Mouse (Mus musculus): ENCODE data around the gene Ptprz1. TPM values are rescaled to one million over a fixed set of nuclear protein-coding genes. Genes with fewer than 3 reads are reported as not detected.

Ptprz1 gene
- 69.8 and 74.3 TPM in 2 replicates for polyA plus RNA-seq (2015; fragmentation: Nextera tagmentation; extraction: Ambion mirVana)

DNA sequence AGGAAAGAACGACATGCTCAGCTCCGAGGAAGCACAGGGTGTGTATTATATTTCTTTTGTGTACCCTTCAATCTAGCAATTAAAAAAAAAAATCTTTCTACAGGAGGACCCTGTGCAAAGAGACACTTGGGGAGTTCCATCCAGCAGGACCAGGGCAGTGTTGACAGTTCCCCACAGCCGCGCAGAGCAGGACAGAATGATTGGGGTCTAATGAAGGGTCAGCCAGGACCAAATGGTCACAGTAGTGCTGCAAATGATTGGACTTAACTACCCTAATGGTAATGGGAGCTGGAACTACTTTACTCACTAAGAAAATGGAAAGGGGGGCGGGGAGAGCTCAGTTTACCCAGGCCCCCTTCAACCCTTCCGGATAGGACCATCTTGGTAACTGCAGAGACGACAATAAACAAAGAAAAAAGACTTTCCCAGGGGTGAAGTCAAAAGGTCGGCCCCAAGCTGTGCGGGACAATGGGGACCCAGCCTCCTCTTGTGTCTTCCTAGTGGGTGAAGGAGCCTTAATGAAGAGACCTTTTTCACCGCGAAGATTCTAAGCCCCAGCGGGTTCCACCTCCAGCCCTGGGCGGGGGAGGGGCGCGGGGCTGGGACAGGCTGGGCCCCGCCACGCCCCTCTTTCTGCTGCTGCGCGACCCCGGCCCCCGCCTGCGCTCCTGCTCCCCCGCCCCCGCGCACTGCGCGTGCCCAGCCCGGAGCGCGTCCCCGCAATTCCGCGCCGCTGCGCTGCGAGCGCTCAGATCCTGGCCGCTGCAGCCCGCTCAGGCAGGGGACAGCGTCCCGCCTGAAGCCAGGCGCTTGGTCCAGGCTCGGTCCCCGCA, at the start of gene Ptprz1:
Gene Ptprz1 (plus strand): TSS at position 722 of the 833 bp plus-strand sequence.
- Histone ChIP-seq H3K4me2 (peak within 1 kb of the TSS; percentile 95), H3K9me3 (no peaks in the 10 kb centered on the region), H3K9ac (peak within 1 kb of the TSS; percentile 72), H3K4me1 (peaks cover 20% of the 10 kb centered on the region), H3K4me3 (peak within 1 kb of the TSS; percentile 82), H3K27me3 (replicated peaks) (no peaks in the 10 kb centered on the region), H3K27ac (peak within 1 kb of the TSS; percentile 78), H3K36me3 (replicated peaks) (no peaks in the 10 kb centered on the region)
- ATAC-seq (replicated peaks), result peak; percentile 93
- WGBS, result under 1% methylated on average over 40 of the region's 44 CpGs

DNA sequence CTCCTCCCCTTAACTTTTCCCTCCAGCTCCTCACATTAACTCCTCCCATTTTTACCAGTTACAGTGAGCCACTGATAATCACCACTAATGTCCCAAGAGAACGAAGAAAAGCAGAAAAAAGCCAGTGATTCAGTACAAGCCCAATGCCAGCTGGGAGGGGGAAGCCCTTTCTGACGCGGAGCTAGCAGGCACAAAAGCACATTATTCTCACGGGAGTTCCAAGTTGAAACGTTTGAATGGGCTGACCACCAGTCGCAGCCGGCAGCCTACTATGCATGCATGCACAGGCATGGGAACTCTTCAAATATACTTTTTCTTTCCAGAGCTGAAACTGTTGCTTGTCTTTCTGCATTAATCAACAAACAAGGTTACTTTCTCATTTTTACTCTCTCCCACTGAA, 41.7 kb upstream of the Ptprz1 start:
- 8% methylated on average over 7 of the region's 7 CpGs for whole genome bisulfite sequencing
- no peaks in the 10 kb centered on the region for H3K27me3 ChIP-seq (replicated peaks)
- ATAC-seq (replicated peaks), result peak; percentile 77
- peaks cover 13% of the 10 kb centered on the region for H3K4me1 ChIP-seq
- H3K4me2 ChIP-seq, result peak overlapping the region; percentile 13
- no peaks in the 10 kb centered on the region for H3K9me3 ChIP-seq
- H3K4me3 ChIP-seq, result no peak overlapping the region
- H3K9ac ChIP-seq, result no peak overlapping the region
- H3K27ac ChIP-seq, result peak overlapping the region; percentile 66
- H3K36me3 ChIP-seq (replicated peaks), result no peaks in the 10 kb centered on the region

DNA sequence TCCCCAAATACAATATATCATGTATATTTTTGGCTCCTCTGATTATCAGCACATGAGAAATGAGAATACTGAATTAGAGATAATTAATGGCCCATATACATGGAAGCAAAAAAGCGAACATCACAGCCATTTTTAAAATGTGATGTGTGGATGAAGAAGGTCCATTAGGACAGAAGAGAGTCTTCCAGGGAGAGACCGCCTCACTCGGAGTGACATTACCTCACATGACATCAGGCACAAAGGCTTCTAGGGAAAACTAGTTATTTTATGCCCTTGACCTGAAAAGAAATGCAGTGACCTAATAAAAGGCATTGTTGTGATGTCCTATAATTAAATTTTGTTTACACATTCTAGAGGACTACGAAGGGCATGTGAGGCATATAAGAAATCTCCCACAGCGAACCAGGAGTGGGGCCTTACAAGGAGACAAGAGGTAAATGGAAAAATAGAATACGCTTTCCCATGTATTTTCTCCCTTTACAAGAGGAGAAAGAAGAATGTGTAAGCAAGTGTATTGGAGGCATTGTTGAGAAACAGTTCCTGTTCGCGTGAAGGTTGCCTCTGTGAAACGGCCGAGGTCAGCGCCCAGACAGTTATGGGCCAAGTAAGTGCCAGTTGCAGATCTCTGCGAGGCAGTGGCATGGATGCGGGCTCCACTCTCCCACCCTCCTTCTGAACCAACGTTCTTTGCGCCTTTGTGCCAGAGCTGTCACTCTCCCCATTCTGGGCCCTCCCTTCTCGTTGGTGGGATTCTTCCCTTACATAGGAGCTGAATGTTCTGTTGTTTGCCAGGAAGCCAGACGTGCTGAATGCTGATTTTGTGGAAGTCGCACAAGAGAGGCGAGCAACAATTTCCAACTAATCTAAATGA, 41.0 kb upstream of the Ptprz1 start:
- peak; percentile 93 for ATAC-seq (replicated peaks)
- no peak overlapping the region for H3K9ac ChIP-seq
- no peaks in the 10 kb centered on the region for H3K9me3 ChIP-seq
- H3K36me3 ChIP-seq (replicated peaks), result no peaks in the 10 kb centered on the region
- peaks cover 13% of the 10 kb centered on the region for H3K4me1 ChIP-seq
- no peak overlapping the region for H3K4me3 ChIP-seq
- peak overlapping the region; percentile 27 for H3K4me2 ChIP-seq
- 35% methylated on average over 19 of the region's 19 CpGs for WGBS
- no peaks in the 10 kb centered on the region for H3K27me3 ChIP-seq (replicated peaks)
- peak overlapping the region; percentile 66 for H3K27ac ChIP-seq

DNA sequence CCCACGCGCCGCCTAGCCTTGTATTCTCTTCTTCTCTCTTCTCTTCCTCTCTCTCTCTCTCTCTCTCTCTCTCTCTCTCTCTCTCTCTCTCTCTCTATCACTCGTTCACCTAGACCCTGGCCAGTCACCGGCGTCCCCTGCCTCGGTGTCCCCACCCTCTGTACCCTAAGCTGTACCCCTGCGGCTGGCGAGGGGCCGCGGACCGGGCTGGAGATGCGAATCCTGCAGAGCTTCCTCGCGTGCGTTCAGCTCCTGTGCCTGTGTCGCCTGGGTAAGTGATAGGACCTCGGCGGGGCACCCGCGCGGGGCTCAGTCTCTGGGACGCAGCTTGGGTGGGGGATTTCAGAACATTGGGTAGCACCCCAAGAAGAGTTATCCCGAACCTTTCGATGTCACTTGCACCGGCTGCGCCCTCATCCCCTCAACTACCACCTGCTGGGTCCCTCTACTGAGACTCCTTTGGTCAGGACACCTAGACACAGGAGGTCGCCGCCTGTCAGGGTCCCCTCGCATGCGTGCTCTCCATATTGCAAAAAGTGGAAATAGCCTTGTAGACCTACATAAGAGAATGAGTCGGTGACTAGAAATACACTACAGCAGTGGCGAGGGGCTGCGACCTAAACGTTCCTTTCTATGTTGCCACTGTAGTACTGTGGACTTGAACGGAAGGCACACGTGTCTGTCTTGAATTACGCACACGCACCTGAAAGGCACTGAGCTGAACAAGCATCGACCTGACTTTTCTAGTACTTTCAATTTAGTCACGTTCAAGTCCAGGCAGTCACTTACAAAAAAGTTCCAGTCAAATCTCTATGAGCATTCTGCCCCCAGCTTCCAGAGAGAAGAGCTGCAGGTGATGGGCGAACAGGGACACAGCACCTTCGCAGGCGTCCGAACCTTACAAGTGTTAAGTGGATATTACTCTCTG, 576 bp downstream of the Ptprz1 start:
- under 1% methylated on average over 45 of the region's 45 CpGs for WGBS
- ATAC-seq (replicated peaks), result peak; percentile 86

DNA sequence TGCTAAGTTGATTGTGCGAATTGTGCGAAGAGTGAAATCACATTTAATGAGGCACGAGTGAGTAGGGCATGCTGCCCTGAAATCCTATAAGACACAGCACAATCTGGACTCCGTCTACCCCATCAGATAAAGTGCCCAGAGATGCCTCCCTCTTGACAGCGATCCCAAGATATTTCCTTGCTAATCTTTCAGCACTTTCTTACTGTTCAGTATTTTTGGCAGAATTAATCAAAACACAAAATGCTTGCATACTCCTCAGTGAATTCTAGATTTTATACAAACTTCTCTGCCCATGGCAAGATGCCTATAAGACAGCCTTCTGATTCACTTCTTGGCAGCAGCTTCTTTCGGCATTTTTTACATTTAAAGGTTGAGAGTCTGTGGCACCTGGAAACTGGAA, 12.7 kb downstream of the Ptprz1 start:
- Histone ChIP-seq H3K36me3 (replicated peaks) (no peaks in the 10 kb centered on the region), H3K27me3 (replicated peaks) (no peaks in the 10 kb centered on the region), H3K4me3 (no peak overlapping the region), H3K27ac (no peak overlapping the region), H3K9ac (no peak overlapping the region), H3K4me2 (no peak overlapping the region), H3K9me3 (no peaks in the 10 kb centered on the region), H3K4me1 (no peaks in the 10 kb centered on the region)
- 87% methylated on average over 6 of the region's 6 CpGs for WGBS
- no peak for ATAC-seq (replicated peaks)

More for the DNA sequence above, 576 bp downstream of the Ptprz1 start:
- H3K36me3 ChIP-seq (replicated peaks), result no peaks in the 10 kb centered on the region
- H3K9ac ChIP-seq, result peak overlapping the region; percentile 72
- peaks cover 20% of the 10 kb centered on the region for H3K4me1 ChIP-seq
- peak overlapping the region; percentile 95 for H3K4me2 ChIP-seq
- no peaks in the 10 kb centered on the region for H3K9me3 ChIP-seq
- peak overlapping the region; percentile 82 for H3K4me3 ChIP-seq
- peak overlapping the region; percentile 78 for H3K27ac ChIP-seq
- no peaks in the 10 kb centered on the region for H3K27me3 ChIP-seq (replicated peaks)

DNA sequence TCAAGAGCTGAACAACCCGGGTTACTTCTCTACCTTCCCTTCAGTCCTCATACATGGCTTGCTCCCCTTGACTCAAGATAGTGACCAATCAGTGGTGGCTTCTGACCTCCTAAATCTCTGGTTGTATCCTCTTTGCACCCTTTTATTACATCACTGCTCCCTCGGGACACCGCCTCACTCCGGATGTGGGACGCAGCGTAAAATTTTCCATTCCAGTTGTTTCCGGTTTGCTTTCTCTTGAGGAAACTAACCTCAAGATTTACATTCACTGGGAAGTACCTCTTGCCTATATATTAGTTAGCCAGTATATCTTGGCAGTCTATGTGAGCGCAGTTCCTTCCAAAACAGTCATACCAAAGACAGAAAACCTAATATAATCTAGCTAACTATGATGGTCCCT, 14.0 kb downstream of the Ptprz1 start:
- H3K4me2 ChIP-seq, result no peak overlapping the region
- H3K9me3 ChIP-seq, result no peaks in the 10 kb centered on the region
- no peak overlapping the region for H3K27ac ChIP-seq
- H3K27me3 ChIP-seq (replicated peaks), result no peaks in the 10 kb centered on the region
- H3K9ac ChIP-seq, result no peak overlapping the region
- no peak overlapping the region for H3K4me3 ChIP-seq
- no peaks in the 10 kb centered on the region for H3K36me3 ChIP-seq (replicated peaks)
- H3K4me1 ChIP-seq, result no peaks in the 10 kb centered on the region
- 95% methylated on average over 8 of the region's 8 CpGs for WGBS
- ATAC-seq (replicated peaks), result no peak

DNA sequence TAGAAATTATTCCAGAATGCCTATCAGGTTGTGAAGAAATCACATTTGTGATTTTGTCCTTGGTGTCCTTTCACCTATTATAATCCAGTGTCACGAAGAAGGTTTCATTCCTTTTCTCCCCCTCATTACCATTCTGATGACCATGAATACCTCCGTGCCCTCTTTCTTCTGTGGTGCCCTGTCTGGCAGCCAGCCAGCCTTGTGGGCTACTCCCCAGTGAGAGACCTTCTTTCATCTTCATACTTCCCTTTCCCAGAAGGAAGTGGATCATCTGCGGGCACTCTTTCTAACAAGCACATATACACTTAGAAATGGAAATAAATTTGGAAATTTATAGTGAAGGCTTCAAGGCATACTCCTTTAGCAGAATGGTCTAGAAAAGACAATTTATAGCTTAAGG, 26.7 kb downstream of the Ptprz1 start:
- Histone ChIP-seq H3K9me3 (no peaks in the 10 kb centered on the region), H3K9ac (no peak overlapping the region), H3K27me3 (replicated peaks) (no peaks in the 10 kb centered on the region), H3K36me3 (replicated peaks) (no peaks in the 10 kb centered on the region), H3K4me3 (no peak overlapping the region), H3K4me2 (no peak overlapping the region), H3K27ac (no peak overlapping the region), H3K4me1 (no peaks in the 10 kb centered on the region)
- ATAC-seq (replicated peaks), result no peak
- WGBS, result 26% methylated on average over 3 of the region's 3 CpGs

DNA sequence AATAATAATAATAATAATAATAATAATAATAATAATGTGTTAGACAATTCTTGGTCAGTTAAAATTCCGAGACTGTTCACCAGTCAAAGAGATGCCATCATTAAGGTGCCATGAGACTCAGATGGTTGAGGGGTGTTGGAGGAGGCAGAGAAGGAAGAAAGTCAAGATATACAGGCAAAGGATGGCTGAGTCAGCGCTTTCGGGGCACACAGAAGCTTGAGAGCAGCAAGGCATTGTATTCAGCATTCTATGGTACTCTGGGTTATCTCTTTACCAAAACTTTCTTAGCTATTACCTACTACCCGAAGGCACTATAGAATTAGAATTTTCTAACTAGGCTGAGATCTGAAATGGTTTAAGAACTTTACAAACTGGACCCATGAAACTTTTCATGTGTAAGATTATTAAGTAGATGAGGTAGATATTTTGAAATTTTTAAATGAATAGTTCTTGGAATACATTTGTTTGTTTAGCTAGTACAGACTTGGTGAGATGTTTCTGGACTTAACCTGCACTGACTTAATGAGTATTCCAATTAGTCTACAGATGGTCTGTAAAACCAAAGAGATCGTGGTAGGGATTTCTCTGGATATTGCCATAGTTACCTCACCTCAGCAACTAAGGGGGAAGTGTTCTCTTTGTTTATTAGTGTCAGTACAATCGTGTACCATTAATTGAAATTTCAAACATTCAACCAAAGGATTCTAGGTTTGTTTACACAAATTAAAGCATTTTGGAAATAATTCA, 33.4 kb downstream of the Ptprz1 start:
- H3K4me1 ChIP-seq, result peaks cover 7% of the 10 kb centered on the region; the same call in 1 of the 2 replicates
- no peaks in the 10 kb centered on the region for H3K27me3 ChIP-seq (replicated peaks)
- H3K9me3 ChIP-seq, result no peaks in the 10 kb centered on the region
- WGBS, result 71% methylated on average over 6 of the region's 6 CpGs
- H3K36me3 ChIP-seq (replicated peaks), result no peaks in the 10 kb centered on the region
- no peak overlapping the region for H3K4me3 ChIP-seq
- no peak overlapping the region for H3K9ac ChIP-seq
- no peak overlapping the region for H3K4me2 ChIP-seq
- ATAC-seq (replicated peaks), result no peak
- no peak overlapping the region for H3K27ac ChIP-seq

DNA sequence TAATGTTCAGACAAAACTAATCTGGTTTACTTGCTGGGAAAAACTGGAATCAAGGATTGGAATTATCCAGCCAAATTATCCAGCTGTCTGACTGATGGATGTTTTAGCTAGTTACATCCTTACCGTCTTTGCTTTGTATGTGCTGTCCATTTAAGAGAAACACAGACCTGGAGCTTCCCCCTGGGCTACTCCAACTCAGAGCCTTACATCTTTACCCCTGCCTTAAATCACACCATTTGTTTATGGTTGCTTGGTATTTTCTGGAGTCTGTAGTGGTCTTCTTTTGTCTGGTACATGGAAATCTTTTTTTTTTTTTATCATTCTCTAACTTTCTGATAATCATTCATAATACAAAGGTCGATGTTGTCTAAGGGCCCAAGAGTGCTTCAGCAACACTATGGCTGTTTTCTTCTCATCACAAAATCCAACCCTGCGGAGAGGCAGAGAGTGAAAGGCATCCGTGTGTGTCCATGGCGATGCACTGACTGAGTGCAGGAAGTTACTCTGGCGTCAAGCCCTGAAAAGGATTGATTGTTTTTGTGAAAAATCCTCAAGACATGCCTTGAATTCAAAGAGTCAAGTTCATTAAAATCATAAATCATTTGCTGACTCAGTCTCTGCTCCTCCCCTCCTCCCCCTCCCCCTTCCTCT, 34.1 kb downstream of the Ptprz1 start:
- H3K27ac ChIP-seq, result no peak overlapping the region
- no peak overlapping the region for H3K4me2 ChIP-seq
- H3K4me1 ChIP-seq, result peaks cover 7% of the 10 kb centered on the region; the same call in 1 of the 2 replicates
- no peaks in the 10 kb centered on the region for H3K27me3 ChIP-seq (replicated peaks)
- H3K9ac ChIP-seq, result no peak overlapping the region
- WGBS, result 23% methylated on average over 6 of the region's 6 CpGs
- H3K9me3 ChIP-seq, result no peaks in the 10 kb centered on the region
- no peaks in the 10 kb centered on the region for H3K36me3 ChIP-seq (replicated peaks)
- peak; percentile 77 for ATAC-seq (replicated peaks)
- H3K4me3 ChIP-seq, result no peak overlapping the region

DNA sequence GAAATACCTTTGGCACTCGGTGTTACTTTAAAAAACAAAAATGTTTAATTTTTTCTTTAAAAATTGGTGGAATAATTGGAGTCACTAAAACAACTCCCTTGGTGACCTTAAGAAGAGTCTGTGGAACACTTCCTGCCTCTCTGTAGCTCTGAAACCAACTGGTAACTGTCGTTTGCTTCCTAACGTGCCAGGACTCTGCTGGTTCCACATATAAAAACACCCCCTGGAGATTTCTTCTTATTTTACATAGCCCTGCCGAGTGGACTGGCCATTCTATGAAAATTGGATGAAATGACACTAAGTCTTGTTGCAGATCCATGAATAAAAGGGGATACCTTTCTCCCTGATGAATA, 34.6 kb downstream of the Ptprz1 start:
- ATAC-seq (replicated peaks), result 0 out of 2 replicates have a peak, but pooled peaks have one; percentile 6
- Histone ChIP-seq H3K27ac (no peak overlapping the region), H3K9me3 (no peaks in the 10 kb centered on the region), H3K4me1 (peaks cover 7% of the 10 kb centered on the region; the same call in 1 of the 2 replicates), H3K27me3 (replicated peaks) (no peaks in the 10 kb centered on the region), H3K4me3 (no peak overlapping the region), H3K36me3 (replicated peaks) (no peaks in the 10 kb centered on the region), H3K4me2 (no peak overlapping the region), H3K9ac (no peak overlapping the region)
- 29% methylated on average over 4 of the region's 4 CpGs for WGBS

DNA sequence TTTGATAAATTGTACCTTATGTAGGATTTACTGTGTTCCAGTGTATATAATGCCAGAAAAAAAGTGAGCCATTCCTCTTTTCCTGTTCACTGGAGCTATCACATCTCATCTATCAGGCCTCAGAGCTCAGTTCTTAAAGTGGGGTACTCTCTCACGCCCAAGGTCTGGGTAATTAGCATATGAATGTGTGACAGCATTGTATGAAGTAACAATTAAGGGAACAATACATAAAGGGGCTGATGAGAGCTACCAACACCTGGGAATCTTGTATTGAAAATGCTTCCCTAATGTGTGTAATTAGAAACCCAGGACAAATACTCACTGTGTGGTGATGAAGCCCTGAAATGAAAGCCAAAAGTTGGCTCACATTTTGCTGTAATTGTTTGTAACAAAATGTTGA, 47.6 kb downstream of the Ptprz1 start:
- H3K4me3 ChIP-seq, result no peak overlapping the region

More for the DNA sequence above, 47.6 kb downstream of the Ptprz1 start:
- no peaks in the 10 kb centered on the region for H3K36me3 ChIP-seq (replicated peaks)
- no peaks in the 10 kb centered on the region for H3K27me3 ChIP-seq (replicated peaks)
- no peaks in the 10 kb centered on the region for H3K9me3 ChIP-seq
- ATAC-seq (replicated peaks), result no peak
- WGBS, result 11% methylated on average over 1 of the region's 1 CpGs
- no peak overlapping the region for H3K9ac ChIP-seq
- H3K27ac ChIP-seq, result no peak overlapping the region
- H3K4me1 ChIP-seq, result no peaks in the 10 kb centered on the region
- H3K4me2 ChIP-seq, result no peak overlapping the region
